Mouse (Mus musculus) forelimb bud, embryonic 11.5 days (tissue): Measurements from ENCODE around the gene Ugt2a2.
A peak's percentile ranks its signal among the peaks of the same experiment; 100 is the strongest.
"Not testable (repeated sequence)": the region's sequence is repeated elsewhere in the genome, so short reads cannot be mapped to it uniquely, and the experiment has no call there.

Experiments used
- DNase-seq: peaks from one replicate; pipeline ENCODE4 v3.0.0-alpha.2; 2012; ENCODE audit warnings: low read depth, low spot score

Gene Ugt2a2

GRCm38 (mm10) chr5:87482160-87482559 is at the start of gene Ugt2a2:
Gene Ugt2a2 (minus strand): TSS chr5:87482260.
- no peak for DNase-seq

- not testable (repeated sequence) for DNase-seq
These were observed 41.5 kb upstream of the Ugt2a2 start for GRCm38 (mm10) chr5:87523561-87523960.

- DNase-seq, result no peak
These were observed 23.9 kb upstream of the Ugt2a2 start for GRCm38 (mm10) chr5:87505776-87506458.

GRCm38 (mm10) chr5:87502687-87503086 is 20.6 kb upstream of the Ugt2a2 start:
- no peak for DNase-seq

GRCm38 (mm10) chr5:87499341-87499740 is 17.3 kb upstream of the Ugt2a2 start:
- no peak for DNase-seq

- no peak for DNase-seq
These were observed 16.9 kb upstream of the Ugt2a2 start for GRCm38 (mm10) chr5:87498936-87499335.

- DNase-seq, result no peak
These were observed 8.7 kb upstream of the Ugt2a2 start, which contains the start of gene Ugt2a1 for GRCm38 (mm10) chr5:87490771-87491170. Gene Ugt2a1 (minus strand): TSS chr5:87490871.

- not testable (repeated sequence) for DNase-seq
These were observed 4.6 kb upstream of the Ugt2a2 start, which contains the start of gene Gm43638 for GRCm38 (mm10) chr5:87486706-87487105. Gene Gm43638 (minus strand): TSS chr5:87486806.

GRCm38 (mm10) chr5:87458810-87459209 is 23.2 kb downstream of the Ugt2a2 start:
- no peak for DNase-seq

GRCm38 (mm10) chr5:87457701-87458100 is 24.4 kb downstream of the Ugt2a2 start:
- no peak for DNase-seq

GRCm38 (mm10) chr5:87456216-87456850 is 25.7 kb downstream of the Ugt2a2 start:
- no peak for DNase-seq

- DNase-seq, result no peak
These were observed 26.5 kb downstream of the Ugt2a2 start for GRCm38 (mm10) chr5:87455519-87455918.

GRCm38 (mm10) chr5:87452514-87452913 is 29.5 kb downstream of the Ugt2a2 start:
- not testable (repeated sequence) for DNase-seq

GRCm38 (mm10) chr5:87436264-87436663 is 45.8 kb downstream of the Ugt2a2 start:
- DNase-seq, result peak; percentile 7

GRCm38 (mm10) chr5:87425676-87426075 is 56.4 kb downstream of the Ugt2a2 start:
- DNase-seq, result no peak

- not testable (repeated sequence) for DNase-seq
These were observed 58.0 kb downstream of the Ugt2a2 start, which contains the start of gene Ugt2b38 for GRCm38 (mm10) chr5:87424041-87424440. Gene Ugt2b38 (minus strand): TSS chr5:87424203.
